Mouse (Mus musculus) B cell, adult 2 months (primary cell): ENCODE data around the gene Kbtbd3.

ENCODE experiments used
- DNase-seq, 2 experiments: peaks; one replicate each; pipeline ENCODE4 v3.0.0; 2022

The Kbtbd3 gene

DNA sequence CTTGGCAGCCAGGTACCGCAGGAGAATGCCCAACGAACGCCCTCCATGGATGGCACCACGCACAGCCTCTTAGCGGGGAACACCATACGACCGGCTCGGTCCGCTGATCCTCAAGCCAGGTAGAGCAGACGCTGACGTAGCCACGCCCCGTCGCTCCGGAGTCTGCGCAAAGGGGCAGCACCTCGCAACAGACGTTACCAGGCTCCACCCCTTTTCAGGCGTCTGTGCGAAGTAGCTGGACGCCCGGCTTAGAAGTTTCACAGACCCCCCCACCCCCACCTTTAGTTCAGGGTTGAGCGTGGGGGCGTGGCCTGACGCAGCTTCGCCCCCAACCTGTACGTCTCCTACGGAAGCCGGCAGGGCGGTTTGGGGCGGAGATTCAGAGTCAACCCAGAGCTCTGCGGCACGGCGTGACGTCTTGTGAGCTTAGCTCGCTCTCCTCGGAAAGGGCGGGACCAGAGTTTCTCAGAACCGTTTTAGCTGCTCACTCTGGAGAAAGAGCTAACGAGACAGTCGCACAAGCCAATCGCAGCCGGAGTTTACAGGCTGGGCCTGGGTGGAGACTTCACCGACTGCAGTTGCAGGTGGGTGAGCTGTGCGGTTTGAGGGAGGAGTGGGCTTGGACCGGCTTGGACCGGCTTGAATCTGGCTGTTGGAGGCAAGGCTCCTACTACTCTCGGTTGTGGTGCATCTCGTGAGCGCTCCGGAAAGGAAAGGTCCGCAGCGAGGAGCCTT lies at the start of gene Kbtbd3, which contains the start of gene Aasdhppt:
TSS of gene Kbtbd3 (plus strand) at position 483 of the 735 bp plus-strand sequence.
TSS of gene Aasdhppt (minus strand) at position 121 of the 735 bp plus-strand sequence.
- peak; percentile 99 for DNase-seq

DNA sequence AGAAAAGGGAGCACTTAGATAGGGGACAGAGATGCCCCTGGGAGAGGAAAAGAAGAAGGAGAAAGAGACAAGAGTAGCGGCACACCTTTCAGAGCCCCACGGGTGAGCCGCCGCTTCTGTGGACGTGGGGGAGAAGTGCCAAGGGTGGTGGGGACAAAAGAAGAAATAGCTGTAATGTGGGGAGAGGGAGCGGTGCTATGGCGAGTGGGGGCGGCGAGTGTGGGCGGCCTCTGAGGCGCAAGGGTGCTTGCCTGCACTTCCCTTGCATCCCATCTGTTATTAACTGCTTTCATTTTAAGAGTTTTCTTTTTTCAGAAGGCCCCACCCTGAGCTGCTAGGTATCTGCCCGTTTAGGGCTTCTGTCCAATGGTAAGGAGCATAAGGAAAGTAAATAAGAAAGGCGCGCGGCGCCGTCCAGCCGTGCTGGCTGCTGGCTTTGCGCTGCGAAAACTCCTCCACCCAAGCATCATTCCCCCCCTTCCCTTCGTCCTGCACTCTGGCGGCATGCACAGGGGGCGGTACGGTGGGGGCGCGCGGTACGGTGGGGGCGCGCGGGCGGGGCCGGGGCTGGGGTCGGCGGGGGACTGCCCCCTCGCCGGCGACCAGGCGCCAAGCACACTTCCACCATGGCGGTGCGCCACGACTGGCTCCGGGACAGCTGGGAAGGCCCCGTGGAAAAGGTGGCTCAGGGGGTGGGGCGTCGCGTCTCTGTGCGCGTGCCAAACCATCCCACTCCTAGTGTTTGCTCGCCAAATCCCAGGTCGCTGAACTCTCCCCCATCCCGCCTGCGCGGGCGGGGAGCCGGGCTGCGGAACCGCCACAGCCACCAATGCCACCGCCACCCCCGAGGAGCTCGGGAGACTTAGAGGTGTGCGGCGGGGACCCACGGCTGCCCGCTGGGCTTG lies 49.5 kb upstream of the Kbtbd3 start:
- peak; percentile 8 to 20 for DNase-seq

DNA sequence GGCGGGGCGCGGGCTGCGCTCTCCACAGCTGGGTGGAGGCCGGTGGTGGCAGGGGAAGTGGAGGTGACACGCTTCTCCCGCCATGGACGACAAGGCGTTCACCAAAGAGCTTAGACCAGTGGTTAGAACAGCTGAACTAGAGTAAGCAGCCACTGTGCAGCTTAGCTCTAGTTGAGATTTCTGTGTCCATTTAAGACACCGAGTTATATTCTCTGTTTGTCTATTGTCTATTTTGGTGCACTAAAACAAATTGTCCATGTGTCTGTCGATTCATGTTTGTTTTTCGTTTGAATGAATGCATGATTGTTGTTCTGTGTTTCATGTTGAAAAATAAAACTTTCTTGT lies 48.9 kb upstream of the Kbtbd3 start:
- no peak for DNase-seq

DNA sequence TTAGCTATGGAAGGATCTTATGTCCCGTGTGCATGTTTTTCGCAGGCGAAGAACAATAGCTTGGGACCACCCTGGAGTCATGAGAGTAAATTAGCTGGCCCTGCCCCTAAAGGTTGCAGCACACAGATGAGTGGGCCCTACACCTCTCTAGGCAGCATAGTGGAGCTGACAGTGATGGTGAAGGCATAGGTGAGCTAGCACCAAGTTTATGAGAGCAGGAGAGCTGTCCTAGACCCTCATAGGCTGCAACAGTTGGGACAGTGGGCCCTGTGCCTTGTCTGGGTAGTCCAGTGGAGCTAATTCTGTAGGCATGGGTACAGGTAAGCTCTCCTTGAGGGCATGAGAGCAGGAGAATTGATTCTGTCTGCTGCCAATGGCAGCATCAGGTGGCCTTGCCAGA lies 42.8 kb upstream of the Kbtbd3 start:
- no peak for DNase-seq

DNA sequence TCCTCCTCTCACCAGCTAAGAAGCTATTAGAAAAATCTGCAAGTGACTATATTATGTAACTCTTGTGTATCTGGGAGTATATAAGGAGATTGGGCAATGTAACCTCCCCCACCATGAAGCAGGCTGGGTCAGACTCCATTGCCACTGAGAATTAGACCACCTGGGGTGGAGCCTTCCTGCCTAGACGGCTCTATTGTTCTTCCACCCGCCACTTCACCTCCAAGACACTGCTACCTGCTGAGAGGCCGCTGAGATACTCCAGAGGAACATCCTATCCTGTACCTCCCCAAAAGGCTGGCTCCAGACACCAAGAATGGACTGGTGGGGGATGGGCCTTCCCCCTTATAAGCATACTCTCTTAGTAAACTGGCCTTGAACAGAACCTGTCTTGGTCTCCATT lies 25.8 kb upstream of the Kbtbd3 start:
- no peak for DNase-seq

DNA sequence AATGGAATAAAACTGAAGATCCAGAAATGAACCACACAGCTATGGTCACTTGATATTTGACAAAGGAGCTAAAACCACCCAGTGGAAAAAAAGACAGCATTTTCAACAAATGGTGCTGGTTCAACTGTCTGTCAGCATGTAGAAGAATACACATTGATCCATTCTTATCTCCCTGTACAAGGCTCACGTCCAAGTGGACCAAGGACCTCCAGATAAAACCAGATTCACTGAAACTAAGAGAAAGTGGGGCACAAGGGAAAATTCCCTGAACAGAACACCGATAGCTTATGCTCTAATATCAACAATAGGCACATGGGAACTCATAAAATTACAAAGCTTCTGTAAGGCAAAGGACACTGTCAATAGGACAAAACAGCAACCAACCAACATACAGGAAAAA lies 9.2 kb upstream of the Kbtbd3 start:
- DNase-seq, result no peak

DNA sequence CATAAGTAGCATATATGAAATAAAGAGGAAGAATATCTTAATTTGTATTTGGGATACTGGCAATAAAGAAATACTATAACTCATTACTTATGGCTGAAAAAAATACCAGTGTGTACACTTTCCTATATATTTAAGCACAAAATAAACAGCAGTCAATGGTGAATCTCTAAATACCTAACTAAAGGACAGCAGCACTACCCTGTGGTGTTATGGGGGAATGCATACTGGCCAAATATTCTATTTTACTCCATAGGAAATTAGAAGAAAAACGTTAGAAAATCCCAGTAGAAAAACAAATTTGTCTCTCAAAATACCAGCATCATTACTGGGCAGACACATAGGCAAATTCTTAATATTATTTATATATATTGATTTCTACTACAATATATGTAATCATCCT lies 4.8 kb upstream of the Kbtbd3 start:
- DNase-seq, result no peak

DNA sequence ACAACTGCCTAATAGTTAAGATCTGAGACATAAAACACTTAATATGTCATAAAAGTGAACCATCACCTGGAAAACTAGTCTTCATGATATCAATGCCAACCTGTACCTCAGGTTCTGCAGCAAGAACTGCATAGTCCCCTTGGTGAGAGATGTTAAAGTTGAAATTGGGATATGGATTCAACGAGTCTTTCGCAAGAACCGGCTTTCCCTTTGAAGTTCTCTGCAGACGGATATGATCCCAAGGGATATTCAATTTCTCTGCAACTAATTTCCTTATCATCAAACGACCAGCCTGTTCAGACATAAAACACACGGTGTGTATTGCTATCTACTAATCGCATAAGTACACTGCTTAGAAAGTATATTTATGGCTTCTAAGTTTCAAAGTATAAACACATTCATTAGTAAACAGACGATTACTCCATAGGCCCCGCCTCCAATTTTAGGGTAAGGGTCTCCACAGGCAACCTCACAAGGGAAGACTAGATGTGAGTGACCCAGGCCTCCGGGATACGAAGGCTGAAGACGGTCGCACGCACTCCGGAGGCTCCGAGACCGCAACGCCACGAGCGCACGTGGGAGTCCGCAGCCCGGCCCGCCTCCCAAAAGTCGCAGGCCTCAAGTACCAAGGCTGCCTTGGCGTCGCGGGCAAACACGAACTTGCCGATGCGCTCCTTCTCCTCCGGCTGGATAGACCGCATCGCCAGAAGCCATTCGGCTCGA lies 844 bp upstream of the Kbtbd3 start:
- peak in 1 of 2 experiments; percentile 2 for DNase-seq

DNA sequence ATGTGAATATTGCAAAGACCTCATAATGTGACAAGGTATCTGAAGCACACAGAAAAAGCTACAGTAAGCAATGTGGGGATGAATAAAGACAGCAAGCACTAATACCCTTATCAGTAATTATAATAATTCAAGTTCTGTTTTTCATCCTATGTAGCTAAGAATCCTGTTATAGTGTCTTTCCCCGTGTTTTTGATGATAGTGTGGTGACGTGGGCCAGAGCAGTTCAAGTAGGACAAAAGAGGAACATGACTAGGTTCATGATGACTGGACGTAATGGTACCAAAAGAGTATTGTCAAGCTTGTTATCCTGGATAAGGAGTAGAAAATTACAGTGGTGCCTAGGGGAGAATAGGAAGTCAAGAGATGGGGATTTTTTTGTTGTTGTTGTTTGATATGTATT lies 1.1 kb downstream of the Kbtbd3 start:
- DNase-seq, result peak; percentile 26 to 40

DNA sequence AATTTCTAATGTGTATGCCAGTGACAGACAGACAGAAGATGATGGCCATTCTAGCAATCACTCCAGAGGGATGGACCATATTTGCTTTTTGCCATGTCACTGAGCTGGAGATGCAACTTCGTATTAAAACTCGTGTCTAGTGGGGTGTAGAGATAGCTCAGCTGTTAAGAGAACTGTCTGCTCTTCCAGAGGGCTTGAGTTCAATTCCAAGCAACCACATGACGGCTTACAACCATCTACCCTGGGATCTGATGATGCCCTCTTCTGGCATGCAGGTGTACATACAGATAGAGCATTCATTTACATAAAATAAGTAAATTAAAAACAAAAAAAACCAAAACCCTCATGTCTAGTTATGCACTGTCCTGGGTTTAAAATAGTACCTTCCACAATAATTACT lies 1.5 kb downstream of the Kbtbd3 start:
- DNase-seq, result peak; percentile 9 to 12

DNA sequence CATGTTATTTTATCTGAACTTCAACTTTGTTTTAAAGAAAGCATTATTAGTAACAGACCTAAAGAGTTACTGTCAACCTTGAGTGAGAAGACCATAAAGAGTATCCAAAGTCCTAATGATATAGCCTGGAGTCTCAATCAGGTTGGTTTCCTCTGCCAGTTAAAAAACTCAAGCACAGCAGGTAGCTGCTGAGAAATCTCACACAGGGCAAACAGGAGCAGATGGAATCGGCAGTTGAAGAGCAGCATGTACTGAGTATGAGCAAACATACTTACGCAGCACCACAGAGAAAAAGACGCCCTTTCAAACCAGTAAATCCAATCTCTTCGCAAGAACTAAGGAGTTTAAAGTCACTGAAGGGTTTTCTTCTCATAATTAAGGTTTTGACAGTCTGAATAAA lies 4.3 kb downstream of the Kbtbd3 start:
- DNase-seq, result no peak

DNA sequence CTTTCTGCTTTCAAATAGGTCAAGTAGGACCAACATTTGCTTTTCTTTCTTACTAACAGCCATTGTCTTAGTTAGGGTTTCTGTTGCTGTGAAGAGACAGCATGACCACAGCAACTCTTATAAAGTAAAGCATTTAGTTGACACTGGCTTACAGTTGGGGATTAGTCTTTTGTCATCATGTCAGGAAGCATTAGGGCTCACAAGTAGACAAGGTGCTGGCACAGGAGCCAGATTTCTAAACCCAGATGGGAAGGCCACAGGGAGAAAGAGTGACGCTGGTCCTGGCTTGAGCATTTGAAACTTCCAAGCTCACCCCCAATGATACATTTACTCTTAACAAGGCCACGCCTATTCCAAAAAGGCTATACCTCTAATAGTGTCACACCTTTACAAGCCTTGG lies 6.1 kb downstream of the Kbtbd3 start:
- DNase-seq, result no peak

DNA sequence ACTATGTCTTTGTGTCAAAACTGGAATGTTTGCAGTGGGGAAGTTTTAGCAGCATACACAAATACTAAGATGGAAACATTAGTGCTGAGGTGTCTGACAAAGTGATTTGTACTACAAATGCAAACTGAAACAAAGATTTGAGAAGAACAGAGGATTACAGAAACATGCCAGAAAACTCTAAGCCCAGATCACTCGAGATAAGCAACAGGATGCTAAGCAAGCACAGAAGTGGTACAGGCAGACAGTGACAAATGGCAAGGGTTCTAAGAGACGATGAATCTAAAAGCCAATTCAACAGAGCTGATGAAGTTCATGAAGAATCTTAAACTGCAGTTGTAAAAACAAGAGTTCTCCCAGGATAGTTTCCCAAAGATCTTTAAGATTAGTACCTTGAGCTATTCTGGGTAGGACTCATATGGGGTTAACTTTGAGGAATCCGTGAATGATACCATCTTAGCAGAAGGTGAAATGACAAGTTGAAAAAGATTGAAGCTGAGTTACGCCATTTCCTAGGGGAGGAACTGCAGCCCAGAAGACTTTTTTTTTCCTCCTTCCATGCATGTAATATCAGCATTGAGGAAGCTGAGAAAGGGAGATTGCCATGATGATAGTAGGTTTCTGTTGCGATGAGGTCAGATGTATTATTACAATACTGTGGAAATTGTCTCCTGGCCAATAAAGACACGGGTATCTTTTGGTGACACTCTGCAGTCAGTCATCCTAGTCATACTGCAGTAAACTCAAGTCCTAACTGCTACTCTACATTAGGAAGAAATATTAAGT lies 9.5 kb downstream of the Kbtbd3 start:
- DNase-seq, result no peak

DNA sequence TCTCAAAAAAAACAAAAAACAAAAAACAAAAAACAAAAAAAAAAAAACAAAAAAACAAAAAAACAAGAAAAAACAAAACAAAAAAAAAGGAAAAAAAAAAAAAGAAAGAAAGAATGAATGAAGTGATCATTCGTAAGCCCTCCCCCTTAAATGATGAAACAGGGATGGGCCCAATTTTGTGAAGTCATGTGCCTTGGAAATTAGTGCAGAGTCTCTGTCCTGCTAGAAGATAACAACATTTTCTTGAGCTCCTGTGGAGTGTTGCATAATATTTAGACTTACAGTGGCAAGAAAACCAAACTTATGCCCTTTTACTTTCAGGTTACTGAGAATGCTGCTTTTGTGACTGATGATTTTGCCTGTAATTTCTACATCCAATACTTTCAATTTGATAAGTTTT lies 43.5 kb downstream of the Kbtbd3 start:
- DNase-seq, result no peak

DNA sequence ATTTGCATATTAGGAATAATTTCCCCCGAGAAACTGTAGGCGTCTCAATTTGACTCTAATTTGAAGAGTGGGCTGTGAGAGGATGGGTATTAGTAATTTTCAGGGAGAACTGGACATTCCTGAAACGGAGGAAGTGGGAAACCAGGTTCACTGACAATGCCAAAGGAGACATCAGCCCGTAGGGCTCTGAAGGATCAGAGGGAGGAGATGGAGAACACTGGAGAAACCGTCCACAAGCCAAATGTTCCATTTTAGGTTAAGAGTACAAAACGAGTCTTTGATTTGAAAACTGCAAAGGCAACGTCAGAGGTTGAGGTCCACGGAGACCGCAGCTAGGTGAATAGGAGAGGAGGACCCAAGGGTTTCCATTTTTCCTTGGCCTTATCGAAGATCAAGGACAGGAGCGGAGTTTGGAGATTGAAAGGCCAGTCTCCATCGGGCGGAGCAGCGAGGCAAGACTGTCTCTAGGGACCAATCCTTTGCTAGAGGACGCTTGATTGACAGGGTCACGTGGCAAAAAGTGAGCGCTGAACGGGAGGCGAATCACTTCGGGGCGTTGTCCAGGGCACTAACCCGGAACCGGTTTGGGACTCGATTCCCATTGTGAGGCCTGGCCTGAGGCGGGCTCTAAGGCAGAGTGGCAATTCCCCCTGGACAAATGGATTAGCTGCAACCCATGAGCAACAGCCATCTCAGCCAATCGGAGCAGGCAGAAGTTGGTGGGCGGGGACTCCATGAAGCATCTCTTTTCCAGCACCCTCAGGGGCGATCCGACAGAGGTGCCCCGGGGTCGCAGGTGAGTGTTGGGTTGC lies 66.4 kb downstream of the Kbtbd3 start, which contains the start of gene Msantd4:
TSS of gene Msantd4 (plus strand) at position 735 of the 812 bp plus-strand sequence.
- DNase-seq, result peak; percentile 91

DNA sequence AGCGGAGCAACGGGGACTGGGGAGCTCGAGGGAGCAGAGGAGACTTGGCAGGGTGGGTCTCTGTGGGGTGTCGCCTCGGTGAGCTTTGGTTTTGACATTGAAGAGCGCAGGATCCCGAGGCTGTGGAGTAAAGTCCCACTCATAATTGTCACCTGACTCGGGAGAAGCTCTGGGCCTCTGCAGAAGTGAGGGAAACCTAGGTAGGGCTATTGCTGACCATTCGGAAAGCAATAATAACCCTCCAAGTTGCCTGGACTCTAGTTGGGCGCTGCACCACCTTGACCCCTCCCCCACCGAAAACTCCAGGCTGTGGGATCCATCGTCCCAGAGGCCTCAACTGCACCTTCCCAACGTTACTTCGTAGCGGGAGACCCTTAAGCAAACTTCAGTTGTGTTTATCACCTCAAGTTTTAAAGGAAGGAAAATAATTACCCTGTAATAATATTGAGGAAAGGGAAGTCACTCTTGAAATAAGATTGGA lies 67.0 kb downstream of the Kbtbd3 start:
- DNase-seq, result no peak
